Mouse (Mus musculus) E14TG2a.4 (cell line): ENCODE measurements at regions not wholly inside any gene's neighbourhood (a gene's known extent, or its start where the extent isn't known, plus 50 kb on each side); places are given as distances from the start of the nearest gene placed in this dataset.
A peak's percentile ranks its signal among the peaks of the same experiment; 100 is the strongest.
"Not testable (repeated sequence)": the region's sequence is repeated elsewhere in the genome, so short reads cannot be mapped to it uniquely, and the experiment has no call there.

Experiments
- H3K27me3 ChIP-seq: 2 replicates; pipeline ENCODE4 v1.6.1; 2014; ENCODE audit warnings: low read length, control low read depth; ENCODE audit not compliant: insufficient read depth
- H3K36me3 ChIP-seq: 2 replicates; pipeline ENCODE4 v1.6.1; 2014; ENCODE audit warnings: low read length, control low read depth; ENCODE audit not compliant: insufficient read depth
- H3K4me1 ChIP-seq: replicated peaks from 2 replicates; pipeline ENCODE4 v1.6.1; 2014; ENCODE audit warnings: low read depth, low read length, control low read depth
- H3K4me3 ChIP-seq: replicated peaks from 2 replicates; pipeline ENCODE4 v1.5.1; 2014; ENCODE audit warnings: mild to moderate bottlenecking, low read length
- H3K9me3 ChIP-seq: 2 replicates; pipeline ENCODE4 v1.6.1; 2014; ENCODE audit warnings: low read length, control low read depth
- CTCF ChIP-seq: conservative IDR thresholded peaks from 2 replicates; pipeline ENCODE4 v1.5.1; 2014; ENCODE audit warnings: low read length
- NANOG ChIP-seq: IDR thresholded peaks from 2 replicates; pipeline ENCODE4 v1.6.1; 2014; ENCODE audit warnings: borderline replicate concordance, low read length, mixed read lengths
- POU5F1 ChIP-seq: IDR thresholded peaks from 2 replicates; pipeline ENCODE4 v1.6.1; 2014; ENCODE audit warnings: low read length, borderline replicate concordance

- Histone ChIP-seq H3K36me3 (no peaks in the 10 kb centered on the region), H3K4me3 (no peak overlapping the region), H3K9me3 (no peaks in the 10 kb centered on the region; the same call in 1 of the 2 replicates), H3K4me1 (no peaks in the 10 kb centered on the region), H3K27me3 (no peaks in the 10 kb centered on the region)
- TF ChIP-seq POU5F1 = no peak
- peak; percentile 57 for TF ChIP-seq CTCF
- no peak for TF ChIP-seq NANOG
Observed at GRCm38 (mm10) chr14:19327321-19327720, 91.4 kb downstream of the Gm21738 start.

GRCm38 (mm10) chr14:19311614-19312013, 107.1 kb downstream of the Gm21738 start:
- peak overlapping the region; percentile 66 for H3K4me3 ChIP-seq
- no peaks in the 10 kb centered on the region; the same call in 1 of the 2 replicates for H3K4me1 ChIP-seq
- H3K27me3 ChIP-seq = no peaks in the 10 kb centered on the region
- TF ChIP-seq CTCF = no peak
- TF ChIP-seq POU5F1 = no peak
- TF ChIP-seq NANOG = no peak
- peaks cover 15% of the 10 kb centered on the region for H3K9me3 ChIP-seq
- H3K36me3 ChIP-seq = no peaks in the 10 kb centered on the region

GRCm38 (mm10) chr14:19302859-19303258, 115.9 kb downstream of the Gm21738 start:
- H3K4me3 ChIP-seq, H3K9me3 ChIP-seq: not testable (repeated sequence)

GRCm38 (mm10) chr14:19279096-19279495, 139.6 kb downstream of the Gm21738 start:
- no peaks in the 10 kb centered on the region for H3K4me1 ChIP-seq
- H3K36me3 ChIP-seq = no peaks in the 10 kb centered on the region
- peaks cover 27% of the 10 kb centered on the region for H3K9me3 ChIP-seq
- H3K27me3 ChIP-seq = no peaks in the 10 kb centered on the region
- TF ChIP-seq NANOG (no peak), POU5F1 (no peak)
- no peak overlapping the region for H3K4me3 ChIP-seq

More at GRCm38 (mm10) chr14:19302859-19303258, 115.9 kb downstream of the Gm21738 start:
- H3K27me3 ChIP-seq, H3K36me3 ChIP-seq, H3K4me1 ChIP-seq: not testable (repeated sequence)

GRCm38 (mm10) chr14:19277777-19278385, 140.8 kb downstream of the Gm21738 start:
- Histone ChIP-seq H3K4me1 (no peaks in the 10 kb centered on the region), H3K36me3 (no peaks in the 10 kb centered on the region), H3K4me3 (no peak overlapping the region), H3K27me3 (no peaks in the 10 kb centered on the region), H3K9me3 (peaks cover 30% of the 10 kb centered on the region)
- TF ChIP-seq POU5F1 (no peak), NANOG (no peak), CTCF (no peak)
